Mouse (Mus musculus): ENCODE measurements around the gene Pex3. TPM values are rescaled to one million over a fixed set of nuclear protein-coding genes. Genes with fewer than 3 reads are reported as not detected.

Gene Pex3
- total RNA-seq (2014; rRNA removed) (23.5 and 29.6 TPM in 2 replicates), polyA plus RNA-seq (2012; rRNA removed) (9.5 and 9.6 TPM in 2 replicates)

GRCm38 (mm10) chr10:13552646-13553497, at the start of gene Pex3, which contains the start of gene Adat2:
Pex3 (minus strand) TSS chr10:13553142.
Adat2 (plus strand) TSS chr10:13552894.
- Histone ChIP-seq H3K9ac (ENCODE audit: low read depth, low read length) (peak within 1 kb of the TSS; percentile 91), H3K27ac (replicated peaks; ENCODE audit: insufficient read depth, low read depth, low read length) (peak within 1 kb of the TSS; percentile 68), H3K27me3 (ENCODE audit: control insufficient read depth, insufficient read depth, low read length) (no peaks in the 10 kb centered on the region), H3K4me3 (ENCODE audit: insufficient read depth, low read depth, low read length) (peak within 1 kb of the TSS; percentile 81), H3K4me1 (ENCODE audit: control insufficient read depth, insufficient read depth, low read length) (peaks cover 3% of the 10 kb centered on the region), H3K36me3 (ENCODE audit: control insufficient read depth, insufficient read depth, low read length) (peaks cover 3% of the 10 kb centered on the region; the same call in 1 of the 2 replicates), H3K79me2 (ENCODE audit: control insufficient read depth, insufficient read depth, low read length) (peaks cover 3% of the 10 kb centered on the region; the same call in 1 of the 2 replicates)
- TF ChIP-seq POLR2A (IDR thresholded peaks at IDR 0.05; ENCODE audit: extremely low read depth, insufficient read depth, low read length) (peak; percentile 58), CTCF (IDR thresholded peaks at IDR 0.05; ENCODE audit: low read depth, low read length) (0 out of 2 replicates have a peak, but pooled peaks have one; percentile 2)
- under 1% methylated on average over 51 of the region's 51 CpGs for WGBS
- DNase-seq (ENCODE audit: extremely low read depth, low read depth, low spot score) = peak; percentile 83

- Histone ChIP-seq H3K27ac (replicated peaks; ENCODE audit: insufficient read depth, low read depth, low read length) (no peak overlapping the region), H3K36me3 (ENCODE audit: control insufficient read depth, insufficient read depth, low read length) (no peaks in the 10 kb centered on the region), H3K4me1 (ENCODE audit: control insufficient read depth, insufficient read depth, low read length) (no peaks in the 10 kb centered on the region), H3K4me3 (ENCODE audit: insufficient read depth, low read depth, low read length) (no peak overlapping the region), H3K9ac (ENCODE audit: low read depth, low read length) (no peak overlapping the region), H3K27me3 (ENCODE audit: control insufficient read depth, insufficient read depth, low read length) (no peaks in the 10 kb centered on the region), H3K79me2 (ENCODE audit: control insufficient read depth, insufficient read depth, low read length) (no peaks in the 10 kb centered on the region)
- DNase-seq (ENCODE audit: extremely low read depth, low read depth, low spot score) = no peak
- 67% methylated on average over 2 of the region's 2 CpGs for WGBS
- TF ChIP-seq CTCF (IDR thresholded peaks at IDR 0.05; ENCODE audit: low read depth, low read length) (no peak), POLR2A (IDR thresholded peaks at IDR 0.05; ENCODE audit: extremely low read depth, insufficient read depth, low read length) (no peak)
These were observed 48.0 kb upstream of the Pex3 start for GRCm38 (mm10) chr10:13600926-13601325.

- Histone ChIP-seq H3K27me3 (ENCODE audit: control insufficient read depth, insufficient read depth, low read length) (no peaks in the 10 kb centered on the region), H3K4me1 (ENCODE audit: control insufficient read depth, insufficient read depth, low read length) (no peaks in the 10 kb centered on the region), H3K4me3 (ENCODE audit: insufficient read depth, low read depth, low read length) (no peak overlapping the region), H3K79me2 (ENCODE audit: control insufficient read depth, insufficient read depth, low read length) (no peaks in the 10 kb centered on the region), H3K36me3 (ENCODE audit: control insufficient read depth, insufficient read depth, low read length) (no peaks in the 10 kb centered on the region), H3K9ac (ENCODE audit: low read depth, low read length) (no peak overlapping the region), H3K27ac (replicated peaks; ENCODE audit: insufficient read depth, low read depth, low read length) (no peak overlapping the region)
- no peak for DNase-seq (ENCODE audit: extremely low read depth, low read depth, low spot score)
- no peak for TF ChIP-seq POLR2A (IDR thresholded peaks at IDR 0.05; ENCODE audit: extremely low read depth, insufficient read depth, low read length)
- no peak for TF ChIP-seq CTCF (IDR thresholded peaks at IDR 0.05; ENCODE audit: low read depth, low read length)
- WGBS = 86% methylated on average over 8 of the region's 8 CpGs
These were observed 44.5 kb upstream of the Pex3 start for GRCm38 (mm10) chr10:13597491-13597890.

- no peak overlapping the region for H3K4me3 ChIP-seq (ENCODE audit: insufficient read depth, low read depth, low read length)
- no peaks in the 10 kb centered on the region for H3K27me3 ChIP-seq (ENCODE audit: control insufficient read depth, insufficient read depth, low read length)
- WGBS = 83% methylated on average over 9 of the region's 9 CpGs
- no peaks in the 10 kb centered on the region for H3K4me1 ChIP-seq (ENCODE audit: control insufficient read depth, insufficient read depth, low read length)
- no peaks in the 10 kb centered on the region for H3K36me3 ChIP-seq (ENCODE audit: control insufficient read depth, insufficient read depth, low read length)
- H3K27ac ChIP-seq (replicated peaks; ENCODE audit: insufficient read depth, low read depth, low read length) = no peak overlapping the region
- H3K79me2 ChIP-seq (ENCODE audit: control insufficient read depth, insufficient read depth, low read length) = no peaks in the 10 kb centered on the region
- no peak overlapping the region for H3K9ac ChIP-seq (ENCODE audit: low read depth, low read length)
- DNase-seq (ENCODE audit: extremely low read depth, low read depth, low spot score) = no peak
- TF ChIP-seq CTCF (IDR thresholded peaks at IDR 0.05; ENCODE audit: low read depth, low read length) (no peak), POLR2A (IDR thresholded peaks at IDR 0.05; ENCODE audit: extremely low read depth, insufficient read depth, low read length) (no peak)
These were observed 43.9 kb upstream of the Pex3 start for GRCm38 (mm10) chr10:13596866-13597265.

DNA sequence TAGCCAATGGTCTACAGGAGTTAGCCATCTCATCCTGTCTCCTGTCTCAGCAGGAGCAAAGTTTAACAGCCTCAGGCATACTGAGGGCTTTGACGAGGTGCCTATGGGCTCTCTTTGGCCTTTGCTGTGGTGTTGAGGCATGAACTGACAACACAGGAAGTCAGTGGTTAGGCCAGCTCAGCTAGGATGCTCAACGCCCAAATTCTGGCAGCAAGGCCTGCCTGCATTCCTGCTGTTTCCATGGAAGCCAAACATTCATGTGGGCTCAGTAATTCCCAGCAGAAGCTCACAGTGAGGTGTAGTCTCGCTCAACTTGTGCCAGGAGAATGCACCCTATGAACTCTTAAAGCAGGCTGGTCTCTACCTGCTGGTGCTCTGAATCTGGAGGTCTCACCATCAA, 43.1 kb upstream of the Pex3 start:
- no peak for TF ChIP-seq CTCF (IDR thresholded peaks at IDR 0.05; ENCODE audit: low read depth, low read length)
- no peak for TF ChIP-seq POLR2A (IDR thresholded peaks at IDR 0.05; ENCODE audit: extremely low read depth, insufficient read depth, low read length)
- Histone ChIP-seq H3K36me3 (ENCODE audit: control insufficient read depth, insufficient read depth, low read length) (no peaks in the 10 kb centered on the region), H3K27me3 (ENCODE audit: control insufficient read depth, insufficient read depth, low read length) (no peaks in the 10 kb centered on the region), H3K79me2 (ENCODE audit: control insufficient read depth, insufficient read depth, low read length) (no peaks in the 10 kb centered on the region), H3K4me3 (ENCODE audit: insufficient read depth, low read depth, low read length) (no peak overlapping the region), H3K4me1 (ENCODE audit: control insufficient read depth, insufficient read depth, low read length) (no peaks in the 10 kb centered on the region), H3K27ac (replicated peaks; ENCODE audit: insufficient read depth, low read depth, low read length) (no peak overlapping the region), H3K9ac (ENCODE audit: low read depth, low read length) (no peak overlapping the region)
- WGBS = 68% methylated on average over 3 of the region's 3 CpGs
- no peak for DNase-seq (ENCODE audit: extremely low read depth, low read depth, low spot score)

GRCm38 (mm10) chr10:13593529-13593928, 40.6 kb upstream of the Pex3 start:
- H3K9ac ChIP-seq (ENCODE audit: low read depth, low read length) = no peak overlapping the region
- no peak for DNase-seq (ENCODE audit: extremely low read depth, low read depth, low spot score)
- no peak for TF ChIP-seq CTCF (IDR thresholded peaks at IDR 0.05; ENCODE audit: low read depth, low read length)
- no peak for TF ChIP-seq POLR2A (IDR thresholded peaks at IDR 0.05; ENCODE audit: extremely low read depth, insufficient read depth, low read length)
- no peak overlapping the region for H3K27ac ChIP-seq (replicated peaks; ENCODE audit: insufficient read depth, low read depth, low read length)
- no peak overlapping the region for H3K4me3 ChIP-seq (ENCODE audit: insufficient read depth, low read depth, low read length)
- H3K4me1 ChIP-seq (ENCODE audit: control insufficient read depth, insufficient read depth, low read length) = no peaks in the 10 kb centered on the region
- WGBS = 85% methylated on average over 3 of the region's 3 CpGs
- no peaks in the 10 kb centered on the region for H3K36me3 ChIP-seq (ENCODE audit: control insufficient read depth, insufficient read depth, low read length)
- H3K27me3 ChIP-seq (ENCODE audit: control insufficient read depth, insufficient read depth, low read length) = no peaks in the 10 kb centered on the region
- no peaks in the 10 kb centered on the region for H3K79me2 ChIP-seq (ENCODE audit: control insufficient read depth, insufficient read depth, low read length)

Measured in liver, adult 2 months (tissue).